Mouse (Mus musculus) kidney, adult 2 months (tissue): ENCODE data around the gene Zbtb34.

Experiments
- CTCF ChIP-seq: fragments of 200-500 bp; conservative IDR thresholded peaks from 2 replicates; pipeline ENCODE4 v1.5.1; 2011; ENCODE audit warnings: low read depth, mild to moderate bottlenecking, control low read depth, low read length, moderate library complexity, mixed read lengths; ENCODE audit not compliant: insufficient read depth, insufficient read length
- POLR2A ChIP-seq: fragments of 200-500 bp; IDR thresholded peaks from one replicate; pipeline ENCODE4 v1.6.1; 2011; ENCODE audit warnings: low read depth, low read length, control low read depth

DNA sequence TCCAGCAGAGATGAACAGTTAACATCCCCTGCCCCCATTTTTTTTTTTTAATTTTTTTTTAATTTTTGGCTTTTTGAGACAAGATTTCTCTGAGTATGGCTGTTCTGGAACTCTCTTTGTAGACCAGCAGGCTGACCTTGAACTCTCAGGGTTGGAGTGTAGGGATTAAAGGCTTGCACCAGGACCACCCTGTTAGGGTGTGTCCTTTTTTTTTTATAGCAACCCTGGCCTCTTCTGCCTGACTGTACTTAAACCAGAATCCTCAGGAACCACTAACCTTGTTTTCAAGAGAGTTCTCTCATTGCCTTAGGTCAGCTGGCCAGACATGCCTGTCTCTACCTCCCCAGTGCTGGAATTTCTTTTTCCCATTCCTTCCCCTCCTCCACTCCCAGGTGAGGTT lies 13.7 kb upstream of the Zbtb34 start:
- TF ChIP-seq POLR2A (no peak), CTCF (no peak)
